ENCODE assay signal across 17 mouse cellular contexts in genomic region chr15:28178951-28179350, GRCm38 (mm10). TPM values are rescaled to one million over a fixed set of nuclear protein-coding genes. Genes with fewer than 3 reads are reported as not detected.
"Had no signal": no experiment of that assay in that cellular context is flagged by ENCODE, and none has a peak within 500 bp of the region (broad histone marks: within the 10 kb centered on the region; RNA-seq: fewer than 3 reads in every experiment).

No protein-coding gene starts in this region.

- H3K36me3 ChIP-seq: neural tube, embryonic 15.5 days; stomach, embryonic 15.5 days had no signal

- H3K4me3 ChIP-seq: neural tube, embryonic 15.5 days; stomach, embryonic 15.5 days had no signal

- H3K27me3 ChIP-seq: stomach, embryonic 15.5 days had no signal

- H3K9me3 ChIP-seq: neural tube, embryonic 15.5 days; stomach, embryonic 15.5 days had no signal

- H3K4me1 ChIP-seq: stomach, embryonic 15.5 days had no signal

- H3K4me2 ChIP-seq: neural tube, embryonic 15.5 days; stomach, embryonic 15.5 days had no signal

- H3K9ac ChIP-seq: neural tube, embryonic 15.5 days; stomach, embryonic 15.5 days had no signal

- H3K27ac ChIP-seq: neural tube, embryonic 15.5 days; stomach, embryonic 15.5 days; stomach, postnatal 0 days had no signal

- DNase-seq: retina, postnatal 1 day; right cerebral cortex, adult 18-20 months; right cerebral cortex, postnatal 14 days; right cerebral cortex, postnatal 25 days; right cerebral cortex, postnatal 4 days; spleen, adult 18-20 months; thymus, adult 18-20 months; thymus, adult 2 months; thymus, postnatal 14 days; thymus, postnatal 25 days; thymus, postnatal 36 days; thymus, postnatal 4 days had no signal

RNA-seq across cellular contexts. Expression of gene Dnah5, which starts 24.6 kb away (rescaled TPM):
- total RNA-seq: neutrophil, adult 5-6 weeks had no signal
- polyA plus RNA-seq: spleen, adult 2 months had no signal
